Mouse (Mus musculus): ENCODE results near the gene Osbpl7. TPM values are rescaled to one million over a fixed set of nuclear protein-coding genes. Genes with fewer than 3 reads are reported as not detected.

Osbpl7 gene
- polyA plus RNA-seq, 2 experiments = 1.2 to 2.5 TPM

DNA sequence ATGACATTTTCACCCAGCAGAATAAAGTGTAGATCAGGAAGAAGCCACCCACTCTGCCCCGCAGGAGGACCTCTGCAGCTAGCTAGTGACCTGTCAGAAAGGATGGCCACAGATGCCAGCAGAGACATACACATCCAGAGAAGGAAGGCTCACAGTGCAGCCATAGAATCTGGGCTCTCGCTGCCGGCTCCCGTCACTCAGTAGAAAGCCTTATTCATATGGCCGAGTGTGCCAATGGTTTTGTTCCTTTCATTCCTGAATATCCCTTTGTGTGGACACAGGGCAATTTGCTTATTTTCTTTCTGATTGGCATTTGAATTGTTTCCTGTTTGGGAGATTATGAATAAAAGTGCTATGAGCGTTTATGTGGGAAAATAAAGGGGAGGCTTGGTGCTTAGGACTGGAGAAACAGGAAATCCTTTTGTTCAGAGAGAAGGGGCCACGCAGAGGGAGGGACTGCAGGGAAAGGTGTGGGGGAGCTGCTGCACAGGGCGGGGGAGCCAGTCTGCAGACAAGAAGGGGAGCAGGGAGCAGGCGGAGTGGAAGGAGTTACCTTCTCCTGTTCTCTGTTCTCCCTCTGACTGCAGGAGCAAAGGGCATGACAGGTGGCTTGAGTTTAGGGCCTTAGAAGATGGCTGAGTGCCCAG is 13.0 kb downstream of the Osbpl7 start:
- Histone ChIP-seq H3K9me3 (ENCODE audit: control insufficient read depth, low read length) (no peaks in the 10 kb centered on the region), H3K27ac (no peak overlapping the region), H3K27me3 (ENCODE audit: control insufficient read depth, insufficient read depth, low read length) (no peaks in the 10 kb centered on the region), H3K4me1 (replicated peaks; ENCODE audit: control insufficient read depth in 2 of 2, insufficient read depth in 2 of 2, low read length in 1 of 2) (no peaks in the 10 kb centered on the region), H3K36me3 (replicated peaks; ENCODE audit: control insufficient read depth, insufficient read depth, low read depth) (no peaks in the 10 kb centered on the region), H3K4me3 (ENCODE audit: insufficient read depth in 1 of 2, low read depth in 2 of 2, low read length in 2 of 2) (no peak overlapping the region), H3K9ac (replicated peaks) (no peak overlapping the region), H3K4me2 (ENCODE audit: low read depth) (no peak overlapping the region)
- no peak for ATAC-seq (ENCODE audit: insufficient read depth)
- TF ChIP-seq CTCF (IDR thresholded peaks at IDR 0.05; ENCODE audit: low read depth) = no peak
- no peak for TF ChIP-seq EP300 (IDR thresholded peaks at IDR 0.05; ENCODE audit: low read depth)
- 50% methylated on average over 9 of the region's 9 CpGs for WGBS (ENCODE audit: insufficient replicate concordance)
- DNase-seq (ENCODE audit: low read depth in 3 of 3, low spot score in 3 of 3) = no peak

DNA sequence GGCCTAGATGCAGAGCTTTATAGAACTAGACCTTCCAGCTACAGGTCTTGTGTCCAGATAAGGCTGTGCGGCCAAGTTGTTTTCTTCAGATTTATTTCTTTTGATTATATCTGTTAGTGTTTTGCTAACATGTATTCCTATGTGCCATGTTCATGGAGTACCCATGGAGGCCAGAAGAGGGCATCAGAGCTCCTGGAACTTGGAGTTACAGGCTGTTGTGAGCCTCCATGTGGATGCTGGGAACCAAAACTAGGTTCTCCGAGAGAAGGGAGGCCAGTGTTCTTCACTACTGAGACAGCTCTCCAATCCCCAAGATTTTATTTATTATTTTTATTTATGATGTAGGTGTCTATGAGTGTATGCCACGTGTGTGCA is 13.5 kb downstream of the Osbpl7 start:
- no peak overlapping the region for H3K4me3 ChIP-seq (ENCODE audit: insufficient read depth in 1 of 2, low read depth in 2 of 2, low read length in 2 of 2)
- H3K9ac ChIP-seq (replicated peaks) = no peak overlapping the region
- no peak for DNase-seq (ENCODE audit: low read depth in 3 of 3, low spot score in 3 of 3)
- ATAC-seq (ENCODE audit: insufficient read depth) = no peak
- H3K9me3 ChIP-seq (ENCODE audit: control insufficient read depth, low read length) = no peaks in the 10 kb centered on the region
- H3K27me3 ChIP-seq (ENCODE audit: control insufficient read depth, insufficient read depth, low read length) = no peaks in the 10 kb centered on the region
- H3K36me3 ChIP-seq (replicated peaks; ENCODE audit: control insufficient read depth, insufficient read depth, low read depth) = no peaks in the 10 kb centered on the region
- no peak overlapping the region for H3K27ac ChIP-seq
- H3K4me2 ChIP-seq (ENCODE audit: low read depth) = no peak overlapping the region
- H3K4me1 ChIP-seq (replicated peaks; ENCODE audit: control insufficient read depth in 2 of 2, insufficient read depth in 2 of 2, low read length in 1 of 2) = no peaks in the 10 kb centered on the region
- TF ChIP-seq EP300 (IDR thresholded peaks at IDR 0.05; ENCODE audit: low read depth) = no peak
- peak; percentile 48 for TF ChIP-seq CTCF (IDR thresholded peaks at IDR 0.05; ENCODE audit: low read depth)
- WGBS (ENCODE audit: insufficient replicate concordance) = 67% methylated on average over 3 of the region's 3 CpGs

DNA sequence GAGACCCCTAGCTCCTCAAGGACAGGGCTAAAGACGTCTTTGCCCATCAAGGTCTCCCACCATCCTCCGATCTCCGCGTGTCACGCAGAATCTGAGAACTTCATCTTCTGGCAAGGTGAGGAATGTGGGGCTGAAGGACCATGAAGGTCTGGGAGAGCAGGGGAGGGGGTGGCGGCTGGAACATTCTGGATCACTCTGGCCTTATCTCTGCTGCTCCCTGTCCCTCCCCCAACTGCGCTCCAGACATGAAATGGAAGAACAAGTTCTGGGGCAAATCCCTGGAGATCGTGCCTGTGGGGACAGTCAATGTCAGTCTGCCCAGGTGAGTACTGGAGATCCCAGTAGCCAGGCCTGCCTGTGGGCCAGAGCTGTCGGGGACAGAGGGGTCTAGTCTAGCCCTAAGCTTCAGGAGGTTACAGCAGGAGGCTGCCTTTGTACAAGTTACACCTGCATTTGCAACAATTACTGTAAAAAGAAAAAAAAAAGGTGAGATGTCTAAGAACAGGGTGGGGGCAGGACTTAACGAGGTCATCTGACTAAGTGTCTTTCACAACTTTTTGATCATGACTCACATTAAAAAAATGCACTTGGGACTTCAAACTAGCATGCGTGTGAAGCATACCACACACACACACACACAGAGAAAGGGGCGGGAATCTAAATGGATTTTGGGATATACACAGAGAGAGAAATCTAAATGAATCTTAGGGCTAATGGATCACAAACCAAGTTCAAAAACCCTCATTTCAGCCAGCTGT is 15.3 kb downstream of the Osbpl7 start:
- no peak for DNase-seq (ENCODE audit: low read depth in 3 of 3, low spot score in 3 of 3)
- WGBS (ENCODE audit: insufficient replicate concordance) = 73% methylated on average over 12 of the region's 12 CpGs
- H3K4me3 ChIP-seq (ENCODE audit: insufficient read depth in 1 of 2, low read depth in 2 of 2, low read length in 2 of 2) = no peak overlapping the region
- H3K27me3 ChIP-seq (ENCODE audit: control insufficient read depth, insufficient read depth, low read length) = no peaks in the 10 kb centered on the region
- H3K36me3 ChIP-seq (replicated peaks; ENCODE audit: control insufficient read depth, insufficient read depth, low read depth) = no peaks in the 10 kb centered on the region
- H3K9me3 ChIP-seq (ENCODE audit: control insufficient read depth, low read length) = no peaks in the 10 kb centered on the region
- TF ChIP-seq CTCF (IDR thresholded peaks at IDR 0.05; ENCODE audit: low read depth) (no peak), EP300 (IDR thresholded peaks at IDR 0.05; ENCODE audit: low read depth) (no peak)
- no peak overlapping the region for H3K4me2 ChIP-seq (ENCODE audit: low read depth)
- ATAC-seq (ENCODE audit: insufficient read depth) = no peak
- no peak overlapping the region for H3K27ac ChIP-seq
- H3K9ac ChIP-seq (replicated peaks) = no peak overlapping the region
- no peaks in the 10 kb centered on the region for H3K4me1 ChIP-seq (replicated peaks; ENCODE audit: control insufficient read depth in 2 of 2, insufficient read depth in 2 of 2, low read length in 1 of 2)

DNA sequence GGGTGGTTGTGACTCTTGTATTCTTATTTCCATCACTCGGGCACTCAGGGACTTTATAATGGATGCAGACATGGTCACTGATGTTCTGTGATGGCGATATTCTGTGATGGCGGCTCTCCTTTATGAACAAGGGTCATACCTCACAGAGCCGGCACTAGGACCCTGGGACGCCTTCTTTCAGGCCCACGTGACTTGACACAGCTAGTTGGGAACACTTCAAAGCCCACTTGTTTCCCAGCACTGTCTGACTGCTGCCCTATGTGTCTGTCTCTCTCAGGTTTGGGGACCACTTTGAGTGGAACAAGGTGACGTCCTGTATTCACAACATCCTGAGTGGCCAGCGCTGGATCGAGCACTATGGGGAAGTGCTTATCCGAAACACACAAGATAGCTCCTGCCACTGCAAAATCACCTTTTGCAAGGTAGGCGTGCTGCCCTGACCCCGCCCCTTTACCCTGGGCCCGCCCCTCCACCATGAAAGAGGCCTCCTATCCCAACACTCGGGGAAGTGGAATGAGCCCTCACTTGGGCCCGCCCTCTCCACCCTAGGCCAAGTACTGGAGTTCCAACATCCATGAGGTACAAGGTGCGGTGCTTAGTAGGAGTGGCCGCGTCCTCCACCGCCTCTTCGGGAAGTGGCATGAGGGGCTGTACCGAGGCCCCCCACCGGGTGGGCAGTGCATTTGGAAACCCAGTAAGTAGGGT is 16.4 kb downstream of the Osbpl7 start:
- Histone ChIP-seq H3K9ac (replicated peaks) (no peak overlapping the region), H3K27me3 (ENCODE audit: control insufficient read depth, insufficient read depth, low read length) (no peaks in the 10 kb centered on the region), H3K36me3 (replicated peaks; ENCODE audit: control insufficient read depth, insufficient read depth, low read depth) (no peaks in the 10 kb centered on the region), H3K27ac (no peak overlapping the region), H3K9me3 (ENCODE audit: control insufficient read depth, low read length) (no peaks in the 10 kb centered on the region), H3K4me1 (replicated peaks; ENCODE audit: control insufficient read depth in 2 of 2, insufficient read depth in 2 of 2, low read length in 1 of 2) (no peaks in the 10 kb centered on the region), H3K4me2 (ENCODE audit: low read depth) (no peak overlapping the region), H3K4me3 (ENCODE audit: insufficient read depth in 1 of 2, low read depth in 2 of 2, low read length in 2 of 2) (no peak overlapping the region)
- WGBS (ENCODE audit: insufficient replicate concordance) = 70% methylated on average over 22 of the region's 22 CpGs
- TF ChIP-seq EP300 (IDR thresholded peaks at IDR 0.05; ENCODE audit: low read depth) = no peak
- no peak for TF ChIP-seq CTCF (IDR thresholded peaks at IDR 0.05; ENCODE audit: low read depth)
- no peak for ATAC-seq (ENCODE audit: insufficient read depth)
- DNase-seq (ENCODE audit: low read depth in 3 of 3, low spot score in 3 of 3) = no peak

DNA sequence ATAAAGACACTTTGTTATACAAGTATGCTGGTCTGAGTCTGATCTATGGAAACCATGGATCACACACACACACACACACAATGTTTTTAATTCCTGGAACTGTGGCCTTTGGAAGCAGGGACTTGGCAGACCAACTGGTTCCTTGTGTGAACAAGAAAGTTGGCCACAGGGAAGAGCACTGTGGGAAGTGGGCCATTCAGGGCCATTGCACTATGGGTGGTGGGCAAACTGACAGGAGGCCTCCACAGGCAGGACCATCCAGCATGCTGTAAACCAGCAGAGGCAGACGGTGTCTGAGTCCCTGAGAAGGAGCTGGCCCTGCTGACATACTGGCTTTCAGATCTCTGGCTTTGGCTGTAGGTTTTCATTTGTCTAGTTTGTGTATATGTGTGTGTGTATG is 18.9 kb downstream of the Osbpl7 start:
- H3K4me1 ChIP-seq (replicated peaks; ENCODE audit: control insufficient read depth in 2 of 2, insufficient read depth in 2 of 2, low read length in 1 of 2) = no peaks in the 10 kb centered on the region
- TF ChIP-seq CTCF (IDR thresholded peaks at IDR 0.05; ENCODE audit: low read depth) (no peak), EP300 (IDR thresholded peaks at IDR 0.05; ENCODE audit: low read depth) (no peak)
- no peaks in the 10 kb centered on the region for H3K36me3 ChIP-seq (replicated peaks; ENCODE audit: control insufficient read depth, insufficient read depth, low read depth)
- H3K9me3 ChIP-seq (ENCODE audit: control insufficient read depth, low read length) = no peaks in the 10 kb centered on the region
- H3K27me3 ChIP-seq (ENCODE audit: control insufficient read depth, insufficient read depth, low read length) = no peaks in the 10 kb centered on the region
- H3K9ac ChIP-seq (replicated peaks) = no peak overlapping the region
- no peak overlapping the region for H3K4me3 ChIP-seq (ENCODE audit: insufficient read depth in 1 of 2, low read depth in 2 of 2, low read length in 2 of 2)
- ATAC-seq (ENCODE audit: insufficient read depth) (no peak), DNase-seq (ENCODE audit: low read depth in 3 of 3, low spot score in 3 of 3) (no peak)
- H3K27ac ChIP-seq = no peak overlapping the region
- no peak overlapping the region for H3K4me2 ChIP-seq (ENCODE audit: low read depth)
- 68% methylated on average over 1 of the region's 1 CpGs for WGBS (ENCODE audit: insufficient replicate concordance)
